ENCODE assay signal across 12 mouse cellular contexts in genomic region chr7:29279924-29280323, GRCm38 (mm10). TPM values are rescaled to one million over a fixed set of nuclear protein-coding genes. Genes with fewer than 3 reads are reported as not detected.
A peak's percentile ranks its signal among the peaks of the same experiment; 100 is the strongest.
DNase-seq lines count a peak whose midpoint lies in the region; ATAC-seq and TF ChIP-seq lines count a peak whose summit lies in the region.
"Had no signal": no experiment of that assay in that cellular context is flagged by ENCODE, and none has a peak within 500 bp of the region (broad histone marks: within the 10 kb centered on the region; RNA-seq: fewer than 3 reads in every experiment).

No protein-coding gene starts in this region.

- H3K9ac ChIP-seq in heart, embryonic 11.5 days (ENCODE audit: low read depth, low read length), result no peak overlapping the region
- no peak overlapping the region for H3K9ac ChIP-seq in liver, adult 2 months (ENCODE audit: low read depth, low read length)
- H3K9ac ChIP-seq in liver, embryonic 12.5 days, result no peak overlapping the region
- H3K9ac ChIP-seq in intestine, embryonic 15.5 days, result peak overlapping the region; percentile 82; the same call in 1 of the 2 replicates
- H3K9ac ChIP-seq in forebrain, embryonic 12.5 days, result no peak overlapping the region
- H3K9ac ChIP-seq: hindbrain, embryonic 15.5 days had no signal

- TF ChIP-seq CTCF in liver, adult 2 months (IDR thresholded peaks at IDR 0.05; ENCODE audit: low read depth, low read length), result no peak

- 26% methylated on average over 8 of the region's 8 CpGs for WGBS in heart, embryonic 11.5 days (ENCODE audit: insufficient replicate concordance)
- WGBS in liver, adult 2 months, result 40% methylated on average over 8 of the region's 8 CpGs
- WGBS in liver, embryonic 12.5 days (ENCODE audit: insufficient replicate concordance), result 69% methylated on average over 8 of the region's 8 CpGs
- 27% methylated on average over 8 of the region's 8 CpGs for WGBS in intestine, embryonic 15.5 days
- WGBS in forebrain, embryonic 12.5 days, result 90% methylated on average over 8 of the region's 8 CpGs

- H3K27me3 ChIP-seq in heart, embryonic 11.5 days (ENCODE audit: control insufficient read depth, insufficient read depth, low read length), result peaks cover 30% of the 10 kb centered on the region
- H3K27me3 ChIP-seq in liver, adult 2 months (ENCODE audit: control insufficient read depth, insufficient read depth, low read length), result no peaks in the 10 kb centered on the region
- H3K27me3 ChIP-seq in liver, embryonic 12.5 days (replicated peaks), result peaks cover 45% of the 10 kb centered on the region
- peaks cover 5% of the 10 kb centered on the region for H3K27me3 ChIP-seq in intestine, embryonic 15.5 days (replicated peaks)
- peaks cover 48% of the 10 kb centered on the region for H3K27me3 ChIP-seq in forebrain, embryonic 12.5 days

- peaks cover 22% of the 10 kb centered on the region for H3K4me1 ChIP-seq in heart, embryonic 11.5 days (ENCODE audit: control insufficient read depth, insufficient read depth, low read length)
- H3K4me1 ChIP-seq in liver, adult 2 months (ENCODE audit: control insufficient read depth, insufficient read depth, low read length), result peaks cover 4% of the 10 kb centered on the region; the same call in 1 of the 2 replicates
- H3K4me1 ChIP-seq in liver, embryonic 12.5 days, result peaks cover 24% of the 10 kb centered on the region
- peaks cover 10% of the 10 kb centered on the region for H3K4me1 ChIP-seq in intestine, embryonic 15.5 days (replicated peaks)
- H3K4me1 ChIP-seq in forebrain, embryonic 12.5 days, result peaks cover 15% of the 10 kb centered on the region

- H3K4me2 ChIP-seq in heart, embryonic 11.5 days, result no peak overlapping the region
- H3K4me2 ChIP-seq in liver, embryonic 12.5 days, result no peak overlapping the region
- peak overlapping the region; percentile 95 for H3K4me2 ChIP-seq in intestine, embryonic 15.5 days (replicated peaks)
- H3K4me2 ChIP-seq in forebrain, embryonic 12.5 days, result no peak overlapping the region

- peak overlapping the region; percentile 17; the same call in 1 of the 2 replicates for H3K27ac ChIP-seq in heart, embryonic 11.5 days (ENCODE audit: low read depth, low read length)
- peak overlapping the region; percentile 43; the same call in 1 of the 2 replicates for H3K27ac ChIP-seq in liver, adult 2 months (replicated peaks; ENCODE audit: insufficient read depth, low read depth, low read length)
- H3K27ac ChIP-seq in liver, embryonic 12.5 days, result no peak overlapping the region
- H3K27ac ChIP-seq in intestine, embryonic 15.5 days, result peak overlapping the region; percentile 42; the same call in 1 of the 2 replicates
- H3K27ac ChIP-seq in forebrain, embryonic 12.5 days, result no peak overlapping the region
- H3K27ac ChIP-seq: hindbrain, embryonic 15.5 days had no signal

- no peak overlapping the region for H3K4me3 ChIP-seq in heart, embryonic 11.5 days (ENCODE audit: low read depth, low read length)
- H3K4me3 ChIP-seq in liver, adult 2 months (ENCODE audit: insufficient read depth, low read depth, low read length), result no peak overlapping the region
- no peak overlapping the region for H3K4me3 ChIP-seq in liver, embryonic 12.5 days
- peak overlapping the region; percentile 72 for H3K4me3 ChIP-seq in intestine, embryonic 15.5 days (replicated peaks)
- H3K4me3 ChIP-seq in forebrain, embryonic 12.5 days (replicated peaks), result no peak overlapping the region

- H3K79me2 ChIP-seq in liver, adult 2 months (ENCODE audit: control insufficient read depth, insufficient read depth, low read length), result peaks cover 14% of the 10 kb centered on the region; the same call in 1 of the 2 replicates

- 0 out of 2 replicates have a peak, but pooled peaks have one; percentile 40 for ATAC-seq in heart, embryonic 11.5 days (replicated peaks; ENCODE audit: insufficient number of reproducible peaks, low FRiP score, low TSS enrichment)
- no peak for ATAC-seq in liver, embryonic 12.5 days
- peak; percentile 13; the same call in 1 of the 2 replicates for ATAC-seq in intestine, embryonic 15.5 days
- no peak for ATAC-seq in forebrain, embryonic 12.5 days (ENCODE audit: low FRiP score)

- TF ChIP-seq POLR2A in liver, adult 2 months (IDR thresholded peaks at IDR 0.05; ENCODE audit: extremely low read depth, insufficient read depth, low read length), result no peak

- no peaks in the 10 kb centered on the region for H3K9me3 ChIP-seq in heart, embryonic 11.5 days (replicated peaks; ENCODE audit: control insufficient read depth, low read length)
- H3K9me3 ChIP-seq in liver, embryonic 12.5 days (replicated peaks), result no peaks in the 10 kb centered on the region
- no peaks in the 10 kb centered on the region for H3K9me3 ChIP-seq in intestine, embryonic 15.5 days
- H3K9me3 ChIP-seq in forebrain, embryonic 12.5 days, result no peaks in the 10 kb centered on the region
- H3K9me3 ChIP-seq: hindbrain, embryonic 15.5 days had no signal

- DNase-seq in heart, adult 8-10 months (ENCODE audit: low spot score), result no peak
- DNase-seq in liver, adult 2 months (ENCODE audit: extremely low read depth, low read depth, low spot score), result peak; percentile 88
- DNase-seq in ES-CJ7 (ENCODE audit: low read depth, low spot score), result peak; percentile 43
- DNase-seq in spleen, postnatal 14 days (ENCODE audit: low spot score in 2 of 2), result no peak
- DNase-seq: layer of hippocampus, postnatal 36 days; lung, postnatal 36 days had no signal

- no peaks in the 10 kb centered on the region for H3K36me3 ChIP-seq in heart, embryonic 11.5 days (ENCODE audit: control insufficient read depth, insufficient read depth, low read length)
- H3K36me3 ChIP-seq in liver, adult 2 months (ENCODE audit: control insufficient read depth, insufficient read depth, low read length), result no peaks in the 10 kb centered on the region
- H3K36me3 ChIP-seq in liver, embryonic 12.5 days, result no peaks in the 10 kb centered on the region
- no peaks in the 10 kb centered on the region for H3K36me3 ChIP-seq in intestine, embryonic 15.5 days
- no peaks in the 10 kb centered on the region for H3K36me3 ChIP-seq in forebrain, embryonic 12.5 days (replicated peaks)
- H3K36me3 ChIP-seq: hindbrain, embryonic 15.5 days had no signal

RNA-seq across cellular contexts. Expression of gene Spint2, which starts 1.8 kb away (rescaled TPM):
- polyA plus RNA-seq in heart, embryonic 11.5 days (2014; fragmentation: Nextera tagmentation; extraction: Ambion mirVana), result 39.2 and 42.8 TPM in 2 replicates
- 10 to 100 TPM; 47.3 to 54.5 (median 53.2) TPM for total RNA-seq in heart, adult 8-10 months (2022)
- total RNA-seq in liver, adult 2 months (2014; rRNA removed), result 24.8 and 28.9 TPM in 2 replicates
- 120 and 133 TPM in 2 replicates for polyA plus RNA-seq in liver, adult 2 months (2012; rRNA removed)
- polyA plus RNA-seq in liver, embryonic 12.5 days (2016; fragmentation: Nextera tagmentation; extraction: Ambion mirVana), result 25.9 and 28.4 TPM in 2 replicates
- polyA plus RNA-seq in intestine, embryonic 15.5 days (2015; fragmentation: Nextera tagmentation; extraction: Ambion mirVana), result 633 and 716 TPM in 2 replicates
- 42.2 and 45.0 TPM in 2 replicates for polyA plus RNA-seq in forebrain, embryonic 12.5 days (2016; fragmentation: Nextera tagmentation; extraction: Ambion mirVana)

RNA-seq across cellular contexts. Expression of gene Ppp1r14a, which starts 9.2 kb away (rescaled TPM):
- 9.4 and 10.3 TPM in 2 replicates for polyA plus RNA-seq in heart, embryonic 11.5 days (2014; fragmentation: Nextera tagmentation; extraction: Ambion mirVana)
- 10 to 100 TPM in 1 of 4 experiments, 1 to 10 TPM in 3; 5.4 to 10.1 (median 7.1) TPM for total RNA-seq in heart, adult 8-10 months (2022)
- 1.0 and 1.7 TPM in 2 replicates for total RNA-seq in liver, adult 2 months (2014; rRNA removed)
- polyA plus RNA-seq in liver, adult 2 months (2012; rRNA removed), result 5.0 and 11.3 TPM in 2 replicates
- 4.6 and 5.1 TPM in 2 replicates for polyA plus RNA-seq in liver, embryonic 12.5 days (2016; fragmentation: Nextera tagmentation; extraction: Ambion mirVana)
- polyA plus RNA-seq in intestine, embryonic 15.5 days (2015; fragmentation: Nextera tagmentation; extraction: Ambion mirVana), result 44.3 and 50.7 TPM in 2 replicates
- 14.8 and 16.5 TPM in 2 replicates for polyA plus RNA-seq in forebrain, embryonic 12.5 days (2016; fragmentation: Nextera tagmentation; extraction: Ambion mirVana)
- total RNA-seq: monocyte, adult 5-6 weeks had no signal

RNA-seq across cellular contexts. Expression of gene Dpf1, which starts 23.8 kb away (rescaled TPM):
- polyA plus RNA-seq in heart, embryonic 11.5 days (2014; fragmentation: Nextera tagmentation; extraction: Ambion mirVana), result 2.9 and 3.3 TPM in 2 replicates
- under 1 TPM in 3 of 4 experiments, not detected in 1; 0.13 to 0.23 (median 0.22) TPM for total RNA-seq in heart, adult 8-10 months (2022)
- 0.13 TPM in 1 of 2 replicates, not detected in the other for total RNA-seq in liver, adult 2 months (2014; rRNA removed)
- polyA plus RNA-seq in liver, adult 2 months (2012; rRNA removed), result 0.05 and 0.28 TPM in 2 replicates
- polyA plus RNA-seq in liver, embryonic 12.5 days (2016; fragmentation: Nextera tagmentation; extraction: Ambion mirVana), result 2.6 and 3.6 TPM in 2 replicates
- polyA plus RNA-seq in intestine, embryonic 15.5 days (2015; fragmentation: Nextera tagmentation; extraction: Ambion mirVana), result 6.7 and 6.8 TPM in 2 replicates
- 118 and 147 TPM in 2 replicates for polyA plus RNA-seq in forebrain, embryonic 12.5 days (2016; fragmentation: Nextera tagmentation; extraction: Ambion mirVana)
- total RNA-seq: monocyte, adult 5-6 weeks had no signal

RNA-seq across cellular contexts. Expression of gene 2200002D01Rik, which starts 31.7 kb away (rescaled TPM):
- polyA plus RNA-seq in heart, embryonic 11.5 days (2014; fragmentation: Nextera tagmentation; extraction: Ambion mirVana), result 7.0 and 8.8 TPM in 2 replicates
- total RNA-seq in heart, adult 8-10 months (2022), result 1 to 10 TPM; 1.7 to 3.9 (median 2.6) TPM
- 2.3 and 6.9 TPM in 2 replicates for total RNA-seq in liver, adult 2 months (2014; rRNA removed)
- 5.2 and 7.4 TPM in 2 replicates for polyA plus RNA-seq in liver, adult 2 months (2012; rRNA removed)
- polyA plus RNA-seq in liver, embryonic 12.5 days (2016; fragmentation: Nextera tagmentation; extraction: Ambion mirVana), result 3.0 and 3.9 TPM in 2 replicates
- polyA plus RNA-seq in intestine, embryonic 15.5 days (2015; fragmentation: Nextera tagmentation; extraction: Ambion mirVana), result 178 and 182 TPM in 2 replicates
- polyA plus RNA-seq in forebrain, embryonic 12.5 days (2016; fragmentation: Nextera tagmentation; extraction: Ambion mirVana), result 0.76 and 1.4 TPM in 2 replicates
- total RNA-seq: layer of hippocampus, postnatal 36 days; monocyte, adult 5-6 weeks had no signal

RNA-seq across cellular contexts. Expression of gene Yif1b, which starts 41.8 kb away (rescaled TPM):
- 107 and 110 TPM in 2 replicates for polyA plus RNA-seq in heart, embryonic 11.5 days (2014; fragmentation: Nextera tagmentation; extraction: Ambion mirVana)
- total RNA-seq in heart, adult 8-10 months (2022), result 10 to 100 TPM; 66.2 to 78.1 (median 70.0) TPM
- 40.7 and 59.9 TPM in 2 replicates for total RNA-seq in liver, adult 2 months (2014; rRNA removed)
- polyA plus RNA-seq in liver, adult 2 months (2012; rRNA removed), result 132 and 143 TPM in 2 replicates
- polyA plus RNA-seq in liver, embryonic 12.5 days (2016; fragmentation: Nextera tagmentation; extraction: Ambion mirVana), result 59.2 and 64.3 TPM in 2 replicates
- polyA plus RNA-seq in intestine, embryonic 15.5 days (2015; fragmentation: Nextera tagmentation; extraction: Ambion mirVana), result 77.7 and 86.6 TPM in 2 replicates
- polyA plus RNA-seq in forebrain, embryonic 12.5 days (2016; fragmentation: Nextera tagmentation; extraction: Ambion mirVana), result 70.3 and 73.8 TPM in 2 replicates

Comparison
In these comparisons a context has a peak if more than half of its experiments do, and no peak if none do; other contexts are left out.
1. H3K27ac ChIP-seq: peak in heart, embryonic 11.5 days (single experiment), liver, adult 2 months (single experiment) and intestine, embryonic 15.5 days (single experiment); none in liver, embryonic 12.5 days (single experiment) and forebrain, embryonic 12.5 days (single experiment).
2. ATAC-seq: peak in heart, embryonic 11.5 days (single experiment) and intestine, embryonic 15.5 days (single experiment); none in liver, embryonic 12.5 days (single experiment) and forebrain, embryonic 12.5 days (single experiment).
3. DNase-seq: peak in liver, adult 2 months (single experiment) and ES-CJ7 (single experiment); none in heart, adult 8-10 months (single experiment) and spleen, postnatal 14 days (0 of 2).
4. RNA of gene Dpf1, which starts 23.8 kb away (polyA plus RNA-seq): 118 to 147 TPM in forebrain, embryonic 12.5 days; 6.7 to 6.8 TPM in intestine, embryonic 15.5 days, 2.9 to 3.3 TPM in heart, embryonic 11.5 days, 2.6 to 3.6 TPM in liver, embryonic 12.5 days and 0.05 to 0.28 TPM in liver, adult 2 months; every median in the first group is over 10 times any median in the second.